Mouse (Mus musculus): ENCODE measurements around the gene Chd2. TPM values are rescaled to one million over a fixed set of nuclear protein-coding genes. Genes with fewer than 3 reads are reported as not detected.

The Chd2 gene
- polyA plus RNA-seq, 2 experiments = 55.6 to 56.5 TPM

- ATAC-seq (ENCODE audit: low FRiP score, low read depth) (no peak), DNase-seq (ENCODE audit: low spot score) (no peak)
- no peaks in the 10 kb centered on the region for H3K27me3 ChIP-seq (ENCODE audit: control insufficient read depth, insufficient read depth, low read length)
- no peaks in the 10 kb centered on the region for H3K4me1 ChIP-seq (ENCODE audit: control insufficient read depth, insufficient read depth, low read length)
- H3K27ac ChIP-seq (replicated peaks; ENCODE audit: low read depth, low read length) = no peak overlapping the region
- no peak overlapping the region for H3K4me2 ChIP-seq (replicated peaks; ENCODE audit: low read depth, low read length, severe bottlenecking)
- H3K36me3 ChIP-seq (ENCODE audit: control insufficient read depth, insufficient read depth, low read length) = peaks cover 77% of the 10 kb centered on the region
- 81% methylated on average over 6 of the region's 6 CpGs for WGBS
- TF ChIP-seq POLR2A (IDR thresholded peaks at IDR 0.05; ENCODE audit: borderline replicate concordance, extremely low read depth, insufficient read depth, insufficient read length) = no peak
- no peaks in the 10 kb centered on the region for H3K9me3 ChIP-seq (ENCODE audit: control insufficient read depth, low read length)
- H3K9ac ChIP-seq (ENCODE audit: low read depth, low read length, severe bottlenecking) = no peak overlapping the region
- H3K4me3 ChIP-seq (replicated peaks; ENCODE audit: low read length) = no peak overlapping the region
Measured at GRCm38 (mm10) chr7:73433637-73434335, 107.8 kb downstream of the Chd2 start.

DNA sequence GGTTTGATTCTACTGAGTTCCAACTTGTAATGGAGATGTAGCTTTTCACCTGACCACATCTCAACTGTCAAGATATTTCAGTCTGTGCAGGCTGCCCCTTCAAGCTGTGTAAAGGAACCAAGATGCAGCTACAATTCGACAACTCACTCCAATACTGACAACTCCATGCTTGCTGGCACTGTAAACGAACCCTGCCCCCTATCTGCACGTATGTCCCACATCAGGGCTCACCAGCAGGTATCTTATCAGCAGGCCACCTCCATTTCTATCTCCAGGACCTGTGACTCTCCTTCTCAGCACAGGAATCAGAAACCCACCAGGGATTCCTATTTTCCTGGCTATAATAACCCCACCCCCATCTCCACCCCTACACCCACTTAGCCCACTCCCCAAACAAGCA is 113.1 kb downstream of the Chd2 start:
- Histone ChIP-seq H3K4me2 (replicated peaks; ENCODE audit: low read depth, low read length, severe bottlenecking) (no peak overlapping the region), H3K4me1 (ENCODE audit: control insufficient read depth, insufficient read depth, low read length) (no peaks in the 10 kb centered on the region), H3K4me3 (replicated peaks; ENCODE audit: low read length) (no peak overlapping the region), H3K27ac (replicated peaks; ENCODE audit: low read depth, low read length) (no peak overlapping the region), H3K27me3 (ENCODE audit: control insufficient read depth, insufficient read depth, low read length) (no peaks in the 10 kb centered on the region), H3K36me3 (ENCODE audit: control insufficient read depth, insufficient read depth, low read length) (peaks cover 57% of the 10 kb centered on the region), H3K9me3 (ENCODE audit: control insufficient read depth, low read length) (no peaks in the 10 kb centered on the region), H3K9ac (ENCODE audit: low read depth, low read length, severe bottlenecking) (no peak overlapping the region)
- no peak for TF ChIP-seq POLR2A (IDR thresholded peaks at IDR 0.05; ENCODE audit: borderline replicate concordance, extremely low read depth, insufficient read depth, insufficient read length)
- ATAC-seq (ENCODE audit: low FRiP score, low read depth) (no peak), DNase-seq (ENCODE audit: low spot score) (no peak)
- WGBS = 86% methylated on average over 3 of the region's 3 CpGs

- no peaks in the 10 kb centered on the region for H3K9me3 ChIP-seq (ENCODE audit: control insufficient read depth, low read length)
- no peak for TF ChIP-seq POLR2A (IDR thresholded peaks at IDR 0.05; ENCODE audit: borderline replicate concordance, extremely low read depth, insufficient read depth, insufficient read length)
- no peak overlapping the region for H3K9ac ChIP-seq (ENCODE audit: low read depth, low read length, severe bottlenecking)
- no peak overlapping the region for H3K4me2 ChIP-seq (replicated peaks; ENCODE audit: low read depth, low read length, severe bottlenecking)
- no peaks in the 10 kb centered on the region for H3K27me3 ChIP-seq (ENCODE audit: control insufficient read depth, insufficient read depth, low read length)
- WGBS = 94% methylated on average over 6 of the region's 6 CpGs
- ATAC-seq (ENCODE audit: low FRiP score, low read depth) (no peak), DNase-seq (ENCODE audit: low spot score) (no peak)
- H3K36me3 ChIP-seq (ENCODE audit: control insufficient read depth, insufficient read depth, low read length) = peaks cover 49% of the 10 kb centered on the region
- H3K27ac ChIP-seq (replicated peaks; ENCODE audit: low read depth, low read length) = no peak overlapping the region
- no peaks in the 10 kb centered on the region for H3K4me1 ChIP-seq (ENCODE audit: control insufficient read depth, insufficient read depth, low read length)
- no peak overlapping the region for H3K4me3 ChIP-seq (replicated peaks; ENCODE audit: low read length)
Measured at GRCm38 (mm10) chr7:73427794-73428193, 113.8 kb downstream of the Chd2 start.

DNA sequence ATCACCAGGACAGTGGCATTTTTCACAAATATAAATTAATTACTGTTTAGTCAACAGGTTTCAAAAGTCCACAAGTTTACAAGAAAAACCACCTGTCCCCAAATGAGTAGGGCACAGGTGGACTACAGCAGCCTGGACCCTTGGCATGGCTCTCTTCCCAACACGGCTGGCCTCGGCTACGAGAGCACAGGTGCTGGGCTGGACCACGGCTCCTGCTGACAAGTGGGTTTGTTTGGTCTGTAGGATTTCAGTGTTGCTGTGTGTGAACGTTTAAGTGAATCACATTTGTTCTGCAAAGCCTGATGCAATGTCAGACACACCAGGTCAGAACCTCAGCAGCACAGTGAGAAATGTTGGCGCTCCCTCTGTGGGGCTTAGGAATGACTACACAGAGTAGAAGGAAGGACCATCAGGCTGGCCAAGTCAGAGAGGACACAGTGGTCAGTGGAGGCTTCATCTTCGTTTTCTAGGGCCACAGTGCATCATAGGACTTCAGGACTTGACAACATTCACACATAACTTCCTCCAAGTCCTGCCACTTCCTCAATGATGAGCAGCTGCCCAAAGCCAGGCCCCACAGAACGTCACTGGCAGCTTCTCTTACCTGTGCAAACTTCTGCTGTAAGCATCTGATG is 114.8 kb downstream of the Chd2 start:
- WGBS = 78% methylated on average over 8 of the region's 8 CpGs
- Histone ChIP-seq H3K36me3 (ENCODE audit: control insufficient read depth, insufficient read depth, low read length) (peaks cover 46% of the 10 kb centered on the region), H3K9me3 (ENCODE audit: control insufficient read depth, low read length) (no peaks in the 10 kb centered on the region), H3K9ac (ENCODE audit: low read depth, low read length, severe bottlenecking) (no peak overlapping the region), H3K4me1 (ENCODE audit: control insufficient read depth, insufficient read depth, low read length) (peaks cover 4% of the 10 kb centered on the region; the same call in 1 of the 2 replicates), H3K27ac (replicated peaks; ENCODE audit: low read depth, low read length) (no peak overlapping the region), H3K4me3 (replicated peaks; ENCODE audit: low read length) (no peak overlapping the region), H3K4me2 (replicated peaks; ENCODE audit: low read depth, low read length, severe bottlenecking) (no peak overlapping the region), H3K27me3 (ENCODE audit: control insufficient read depth, insufficient read depth, low read length) (no peaks in the 10 kb centered on the region)
- ATAC-seq (ENCODE audit: low FRiP score, low read depth) (no peak), DNase-seq (ENCODE audit: low spot score) (no peak)
- TF ChIP-seq POLR2A (IDR thresholded peaks at IDR 0.05; ENCODE audit: borderline replicate concordance, extremely low read depth, insufficient read depth, insufficient read length) = no peak

DNA sequence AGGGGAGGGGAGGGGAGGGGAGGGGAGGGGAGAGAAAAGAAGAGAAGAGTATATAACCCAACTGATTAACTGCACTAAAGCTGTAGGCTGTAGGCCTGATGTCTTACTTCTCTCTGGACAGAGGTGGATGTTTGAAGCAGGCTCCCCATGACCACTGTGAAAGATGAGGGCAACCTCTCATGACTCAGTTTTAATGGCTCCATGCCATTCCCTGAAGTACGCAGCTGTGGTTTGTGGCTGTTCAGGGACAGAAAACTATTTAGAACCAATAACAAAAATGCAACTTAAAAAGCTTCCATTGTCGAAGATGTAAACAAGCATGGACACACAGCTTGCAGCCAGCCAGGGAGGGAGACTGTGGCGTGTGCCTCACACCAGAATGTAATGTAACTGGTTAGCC is 115.4 kb downstream of the Chd2 start:
- H3K27me3 ChIP-seq (ENCODE audit: control insufficient read depth, insufficient read depth, low read length) = no peaks in the 10 kb centered on the region
- H3K9ac ChIP-seq (ENCODE audit: low read depth, low read length, severe bottlenecking) = no peak overlapping the region
- H3K4me2 ChIP-seq (replicated peaks; ENCODE audit: low read depth, low read length, severe bottlenecking) = no peak overlapping the region
- H3K9me3 ChIP-seq (ENCODE audit: control insufficient read depth, low read length) = no peaks in the 10 kb centered on the region
- WGBS = 73% methylated on average over 3 of the region's 3 CpGs
- peaks cover 9% of the 10 kb centered on the region; the same call in 1 of the 2 replicates for H3K4me1 ChIP-seq (ENCODE audit: control insufficient read depth, insufficient read depth, low read length)
- TF ChIP-seq POLR2A (IDR thresholded peaks at IDR 0.05; ENCODE audit: borderline replicate concordance, extremely low read depth, insufficient read depth, insufficient read length) = no peak
- H3K27ac ChIP-seq (replicated peaks; ENCODE audit: low read depth, low read length) = no peak overlapping the region
- ATAC-seq (ENCODE audit: low FRiP score, low read depth) (no peak), DNase-seq (ENCODE audit: low spot score) (no peak)
- peaks cover 46% of the 10 kb centered on the region for H3K36me3 ChIP-seq (ENCODE audit: control insufficient read depth, insufficient read depth, low read length)
- no peak overlapping the region for H3K4me3 ChIP-seq (replicated peaks; ENCODE audit: low read length)

Measured in limb, embryonic 14.5 days (tissue).